Mouse (Mus musculus) frontal cortex, postnatal 14 days (tissue): ENCODE data around the gene Pmel.

Source experiments
- DNase-seq, 2 experiments: peaks; one replicate each; pipeline ENCODE4 v3.0.0; 2022; ENCODE audit warnings: low spot score in 2 of 2

The Pmel gene

DNA sequence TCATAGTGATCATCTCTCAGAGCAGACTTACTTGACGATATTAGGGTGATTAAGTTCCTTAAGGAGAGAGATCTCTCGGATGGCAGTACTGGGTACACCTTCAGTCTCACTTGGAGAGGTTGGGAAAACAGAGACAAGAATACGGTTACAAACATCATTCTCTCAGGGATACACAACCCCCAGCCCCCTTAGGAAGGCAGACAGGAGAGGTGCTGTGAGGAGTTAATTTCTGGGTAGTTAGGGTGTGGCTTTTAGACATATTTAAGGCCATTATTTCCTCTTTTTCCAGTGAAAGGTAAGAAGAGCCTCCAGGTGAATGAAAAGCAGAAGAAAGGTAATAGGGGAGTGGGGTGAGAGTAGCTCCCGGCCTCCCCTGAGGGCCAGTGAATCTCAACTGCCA is at the start of gene Pmel:
TSS of gene Pmel (plus strand) at position 301 of the 400 bp plus-strand sequence.
- DNase-seq, result no peak

DNA sequence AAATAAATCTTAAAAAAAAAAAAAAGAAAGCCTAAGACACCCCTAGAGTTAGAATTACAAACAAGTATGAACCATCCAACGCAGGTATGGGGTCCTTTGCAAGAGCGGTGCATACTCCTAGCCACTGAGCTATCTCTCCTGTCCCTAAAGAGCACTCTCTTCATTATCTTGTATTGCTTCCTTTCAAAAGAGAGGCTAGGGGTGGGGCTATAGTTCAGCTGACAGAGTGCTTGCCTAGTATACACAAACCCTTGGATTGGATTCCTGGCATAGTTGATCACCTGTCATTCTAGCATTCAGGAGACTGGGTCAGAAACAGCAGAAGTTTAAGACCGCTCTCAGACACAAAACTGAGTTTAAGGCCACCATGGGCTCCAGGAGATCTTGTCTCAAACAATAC is 48.7 kb upstream of the Pmel start:
- no peak for DNase-seq

DNA sequence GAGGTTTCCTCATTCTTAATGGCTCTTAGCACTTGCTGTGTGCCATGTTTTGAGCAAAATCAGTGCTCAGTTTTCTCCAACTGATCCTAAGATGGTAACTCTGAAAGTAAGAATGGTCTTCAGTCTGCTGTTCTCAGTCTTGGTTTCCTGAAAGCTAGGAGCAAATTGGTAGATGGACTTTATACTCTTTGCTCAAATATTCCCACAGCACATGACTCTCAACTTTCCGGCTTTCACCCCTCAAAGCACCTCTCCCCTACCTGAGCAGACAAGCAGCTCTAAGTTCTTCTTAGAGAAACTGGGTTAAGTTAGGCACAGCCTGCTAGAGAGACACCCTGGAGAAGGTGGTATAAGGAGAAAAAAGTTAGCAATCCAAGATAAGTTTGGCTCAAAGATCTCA is 47.3 kb upstream of the Pmel start:
- DNase-seq, result no peak

DNA sequence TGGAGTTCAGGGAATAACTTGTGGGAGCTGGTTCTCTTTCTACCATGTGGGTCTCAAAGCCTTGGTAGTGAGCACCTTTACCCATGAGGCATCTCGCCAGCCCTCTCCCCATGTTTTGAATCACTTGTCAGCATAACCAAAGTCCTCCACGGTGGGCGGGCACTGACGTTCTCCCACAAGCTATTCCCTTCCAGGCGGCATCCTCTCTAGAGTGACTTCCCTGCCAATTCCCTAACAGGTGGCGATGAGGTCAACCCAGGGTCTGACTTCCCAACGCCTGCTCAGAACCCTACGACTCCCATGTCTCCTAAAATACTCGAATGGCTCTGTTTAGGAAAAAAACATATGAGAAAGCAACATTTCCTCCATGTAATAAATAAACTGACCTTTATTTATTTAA is 46.2 kb upstream of the Pmel start:
- DNase-seq, result no peak

DNA sequence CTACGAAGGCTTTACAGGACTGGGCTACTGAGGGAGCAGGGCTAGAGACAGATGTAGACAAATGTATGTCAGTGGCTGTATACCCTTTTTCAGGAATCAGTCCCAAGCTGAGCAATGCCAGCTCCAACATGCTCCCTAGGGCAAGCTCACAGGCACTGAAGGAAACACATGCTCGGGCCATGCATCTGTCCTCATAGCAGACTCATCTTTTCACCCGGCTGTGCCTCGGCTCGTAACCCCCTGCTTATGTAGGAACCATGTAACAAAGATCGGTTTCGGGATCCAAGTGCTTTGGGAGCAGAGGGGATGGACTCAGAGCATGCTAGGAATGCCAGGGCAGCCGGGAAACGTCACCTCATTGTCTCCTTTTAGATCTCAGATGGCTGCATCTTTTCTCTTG is 44.5 kb upstream of the Pmel start:
- no peak for DNase-seq

DNA sequence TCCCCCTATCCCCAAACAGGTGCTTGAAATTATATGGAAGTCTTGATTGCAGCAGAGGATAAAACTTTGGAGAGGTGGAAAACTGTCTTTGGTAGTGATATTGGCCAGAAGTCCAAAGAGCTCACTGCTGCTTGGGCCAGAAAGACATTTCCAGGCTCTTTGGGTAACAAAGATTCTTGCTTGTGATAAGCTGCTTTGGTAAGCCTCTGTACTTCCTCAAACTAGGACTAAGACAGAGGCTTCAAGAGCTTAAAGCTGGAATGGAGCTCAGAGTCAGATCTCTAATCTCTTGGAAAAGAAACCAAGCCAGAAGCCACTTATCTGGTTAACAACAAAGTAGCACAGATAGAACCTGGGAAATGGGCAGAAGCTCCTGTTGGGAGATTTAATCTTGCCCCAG is 41.5 kb upstream of the Pmel start:
- no peak for DNase-seq

DNA sequence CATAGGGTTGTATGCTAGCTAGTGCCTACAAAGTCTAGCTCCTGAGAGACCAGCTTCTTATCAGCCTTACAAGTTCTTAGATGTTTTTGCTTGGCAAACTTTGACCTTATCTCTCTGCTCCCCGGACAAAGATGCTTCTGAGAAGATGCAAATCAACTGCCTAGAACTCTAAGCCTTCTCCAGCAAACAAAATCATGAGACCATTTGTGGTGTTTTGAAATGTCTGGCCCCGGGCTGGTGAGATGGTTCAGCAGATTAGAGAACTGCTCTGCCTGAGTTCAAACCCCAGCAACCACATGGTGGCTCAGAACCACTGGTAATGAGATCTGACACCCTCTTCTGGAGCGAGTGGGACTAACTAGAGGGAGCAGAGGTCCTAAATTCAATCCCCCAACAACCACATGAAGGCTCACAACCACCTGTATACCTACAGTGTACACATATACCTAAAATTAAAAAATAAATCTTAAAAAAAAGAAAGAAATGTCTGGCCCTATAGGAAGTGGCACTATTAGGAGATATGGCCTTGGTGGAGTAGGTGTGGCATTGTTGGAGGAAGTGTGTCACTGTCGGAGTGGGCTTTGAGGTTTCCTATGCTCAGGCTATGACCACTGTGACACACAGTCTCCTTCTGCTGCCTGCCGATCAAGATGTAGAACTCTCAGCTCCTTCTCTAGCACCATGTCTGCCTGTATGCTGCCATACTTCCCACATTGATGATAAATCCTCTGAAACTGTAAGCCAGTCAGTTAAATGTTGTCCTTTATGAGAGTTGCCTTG is 40.4 kb upstream of the Pmel start:
- no peak for DNase-seq

DNA sequence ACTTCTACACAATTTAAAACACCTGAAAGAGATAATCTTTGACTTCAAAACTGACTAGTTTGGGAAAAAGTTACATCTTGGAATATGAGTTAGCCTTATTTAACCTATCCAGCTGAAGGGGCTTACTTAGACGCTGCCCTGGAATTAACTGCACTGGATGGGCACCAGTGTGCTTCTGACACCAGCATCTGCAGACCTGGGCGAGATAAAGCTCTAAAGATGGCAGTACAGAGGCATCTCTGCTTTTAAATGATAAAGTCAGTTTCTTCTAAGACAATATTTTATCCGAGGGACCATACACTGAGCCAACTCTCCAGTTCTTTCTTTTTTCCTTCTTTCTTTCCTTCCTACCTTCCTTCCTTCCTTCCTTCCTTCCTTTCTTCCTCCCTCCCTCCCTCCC is 39.2 kb upstream of the Pmel start:
- DNase-seq, result no peak

DNA sequence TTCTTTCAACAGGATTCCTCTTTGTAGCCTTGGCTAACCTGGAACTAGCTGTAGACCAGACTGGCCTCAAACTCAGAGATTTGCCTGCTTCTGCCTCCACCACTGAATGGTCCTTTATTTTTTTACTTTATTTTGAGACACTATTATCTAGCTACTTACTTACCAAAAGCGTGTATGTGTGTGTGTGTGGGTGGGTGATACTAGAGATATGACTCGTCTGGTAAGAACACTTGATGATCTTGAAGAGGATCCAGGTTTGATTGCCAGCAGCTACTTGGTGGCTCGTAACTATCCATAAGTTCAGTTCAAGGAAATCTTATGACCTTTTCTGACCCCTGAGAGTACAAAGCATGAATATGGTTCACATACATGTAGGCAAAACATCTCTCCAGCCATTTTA is 38.7 kb upstream of the Pmel start:
- no peak for DNase-seq

DNA sequence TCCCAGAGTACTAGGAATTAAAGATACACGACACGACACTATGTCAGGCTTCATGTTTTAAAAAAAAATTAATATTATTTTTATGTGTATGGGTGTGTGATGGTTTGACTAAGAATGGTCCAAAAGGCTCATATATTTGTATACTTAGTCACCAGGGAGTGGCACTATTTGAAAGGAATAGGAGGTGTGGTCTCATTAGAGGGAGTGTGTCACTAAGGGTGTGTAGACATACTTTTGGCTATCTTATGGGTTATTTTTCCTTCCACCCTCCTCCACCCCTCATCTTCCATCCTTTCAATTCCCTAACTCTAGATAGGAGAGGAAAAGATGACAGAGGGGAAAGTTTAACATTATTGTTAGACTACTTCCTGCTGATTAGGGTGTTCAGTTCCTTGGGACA is 38.2 kb upstream of the Pmel start:
- no peak for DNase-seq

DNA sequence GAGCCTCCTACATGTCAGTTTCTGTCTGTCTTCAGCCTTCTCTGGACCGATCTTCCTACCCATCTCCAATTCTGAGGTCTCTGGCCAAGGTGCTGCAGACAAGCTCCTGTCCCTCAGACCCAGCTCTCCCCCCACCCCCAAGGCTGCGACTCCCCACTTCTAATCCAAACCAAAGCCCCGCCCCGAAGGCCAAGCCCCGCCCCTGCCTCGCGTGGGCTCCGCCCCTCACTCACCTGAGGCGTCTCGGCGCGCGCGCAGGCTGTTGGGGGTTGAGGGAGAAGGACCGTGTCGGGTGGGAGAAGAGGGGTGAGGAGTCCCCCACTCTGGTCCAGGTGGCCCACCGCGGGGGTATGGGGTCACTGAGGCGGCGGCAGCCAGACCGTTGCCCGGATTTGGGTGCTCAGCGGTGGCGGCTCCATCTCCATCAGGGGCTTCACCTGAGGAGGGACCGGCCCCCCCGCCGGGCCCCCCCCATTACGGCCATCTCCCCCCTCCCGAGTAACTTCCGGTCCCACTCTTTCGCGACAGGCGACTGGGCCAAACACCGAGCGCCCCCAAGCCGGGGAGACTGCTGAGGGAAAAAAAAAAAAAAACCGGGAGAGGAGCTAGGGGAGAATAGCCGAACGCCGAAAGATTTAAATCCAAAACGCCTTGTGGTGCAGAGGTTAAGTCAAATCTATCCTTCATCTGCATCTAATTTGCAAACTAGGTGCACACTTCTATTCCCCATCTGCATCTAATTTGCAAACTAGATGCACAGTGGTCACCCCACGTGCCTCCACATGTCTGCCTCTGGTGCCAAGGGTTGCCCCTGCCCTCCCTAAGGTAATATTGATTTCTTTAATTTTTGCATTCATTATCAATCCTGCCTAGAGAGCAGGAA is 35.0 kb upstream of the Pmel start:
- peak; percentile 37 to 54 for DNase-seq

DNA sequence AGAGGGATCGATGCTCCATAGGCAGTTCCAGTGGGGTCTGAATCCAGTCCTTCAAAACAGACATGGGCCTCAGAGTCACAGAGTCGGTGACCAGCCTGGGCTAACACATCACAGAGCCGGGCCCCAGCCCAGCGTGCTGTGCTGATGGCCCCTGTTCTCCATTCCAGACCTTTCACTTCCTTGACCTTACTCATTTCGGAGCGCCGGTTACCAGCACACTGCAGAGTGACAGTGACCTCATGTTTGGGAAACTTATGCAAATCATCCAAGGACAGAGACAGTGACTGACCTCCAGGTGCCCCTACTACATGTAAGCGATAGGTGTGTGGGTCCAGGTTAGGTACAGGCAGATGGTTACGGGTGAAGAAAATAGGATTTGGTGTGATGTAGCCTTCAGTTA is 32.8 kb upstream of the Pmel start:
- DNase-seq, result no peak

DNA sequence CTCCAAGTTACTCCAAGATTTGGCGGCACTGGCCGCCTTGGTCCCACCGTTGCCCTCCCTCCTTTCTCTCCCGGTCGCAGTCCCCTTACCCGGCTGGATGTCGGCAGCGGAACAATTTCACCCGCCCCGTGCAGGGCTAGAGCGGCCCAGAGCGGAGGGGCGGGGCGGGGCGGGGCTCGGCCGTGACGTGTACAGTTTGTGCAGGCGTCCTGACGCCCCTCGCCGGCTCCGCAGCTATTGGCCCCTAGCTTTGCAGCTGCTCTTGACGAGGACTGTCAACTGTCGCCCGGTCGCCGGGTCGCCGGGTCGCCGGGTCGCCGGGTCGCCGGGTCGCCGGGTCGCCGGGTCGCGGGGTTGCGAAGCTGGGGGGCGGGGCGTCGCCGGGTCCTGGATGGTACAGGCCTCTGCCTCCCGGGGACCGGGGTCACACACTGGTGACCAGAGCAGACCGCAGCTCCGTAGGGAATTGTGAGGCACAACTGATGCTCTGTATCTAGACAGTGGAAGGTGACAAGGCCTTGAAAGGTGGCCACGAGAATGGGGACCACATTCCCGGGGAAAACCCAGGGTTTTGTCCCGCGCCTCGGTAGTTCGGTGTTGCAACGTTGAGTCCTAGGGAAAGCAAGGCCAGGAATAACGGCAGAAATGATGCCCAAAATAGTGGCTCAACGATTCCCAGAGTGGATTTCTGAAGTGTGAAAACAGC is 30.1 kb upstream of the Pmel start, which contains the start of gene Suox:
TSS of gene Suox (minus strand) at position 311 of the 706 bp plus-strand sequence.
- DNase-seq, result peak; percentile 65 to 76

DNA sequence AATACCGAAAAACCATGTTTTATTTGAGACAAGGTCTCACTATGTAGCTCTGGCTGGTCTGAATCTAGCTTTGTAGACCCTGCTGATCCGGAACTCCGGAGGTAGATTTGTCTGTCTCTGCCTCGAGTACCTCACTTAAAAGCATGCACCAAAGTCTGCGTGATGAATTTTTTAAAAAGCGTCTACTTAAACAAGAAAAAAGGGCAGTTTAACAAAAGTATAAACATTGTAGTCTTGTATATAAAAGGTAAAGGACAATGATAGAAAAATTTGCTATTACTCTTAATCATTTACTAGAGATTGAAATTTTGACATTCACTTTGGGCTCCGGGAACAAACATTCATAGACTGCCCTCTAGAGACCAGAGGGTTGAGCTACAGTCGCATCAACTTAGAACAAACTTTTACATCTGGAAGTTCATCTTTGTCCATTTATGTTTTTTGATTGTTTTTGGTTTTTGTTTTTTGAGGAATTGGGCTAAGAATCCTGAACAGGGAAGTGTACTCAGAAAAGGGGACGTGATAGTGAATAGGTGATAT is 29.5 kb upstream of the Pmel start:
- DNase-seq, result no peak

DNA sequence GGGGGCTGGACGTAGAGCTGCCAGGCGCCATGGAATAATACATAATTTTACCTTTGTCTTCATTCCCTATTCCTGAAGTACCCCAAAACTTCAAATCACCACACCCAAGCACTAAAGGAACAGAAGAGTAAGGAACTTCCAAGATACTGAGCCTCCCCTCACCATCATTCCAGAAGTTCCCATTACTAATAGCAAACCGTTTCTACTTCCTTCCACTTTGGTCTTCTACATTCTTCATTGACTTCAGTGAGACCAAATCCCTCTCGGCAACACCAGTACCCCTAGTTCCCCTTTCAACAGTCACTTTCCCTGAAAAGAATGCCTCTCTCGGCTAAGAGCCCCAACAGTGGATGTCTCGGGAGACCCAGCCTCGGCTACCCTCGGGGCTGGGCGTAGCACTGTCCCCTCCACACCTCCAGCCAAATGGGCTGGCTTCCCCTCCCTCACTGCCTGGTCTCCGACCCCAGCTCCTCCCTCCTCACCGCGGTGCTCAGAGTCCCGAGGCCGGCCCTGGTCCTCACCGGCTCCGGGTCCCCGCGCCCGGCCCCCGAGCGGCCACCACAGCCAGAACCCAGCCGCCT is 8.5 kb upstream of the Pmel start:
- no peak for DNase-seq

DNA sequence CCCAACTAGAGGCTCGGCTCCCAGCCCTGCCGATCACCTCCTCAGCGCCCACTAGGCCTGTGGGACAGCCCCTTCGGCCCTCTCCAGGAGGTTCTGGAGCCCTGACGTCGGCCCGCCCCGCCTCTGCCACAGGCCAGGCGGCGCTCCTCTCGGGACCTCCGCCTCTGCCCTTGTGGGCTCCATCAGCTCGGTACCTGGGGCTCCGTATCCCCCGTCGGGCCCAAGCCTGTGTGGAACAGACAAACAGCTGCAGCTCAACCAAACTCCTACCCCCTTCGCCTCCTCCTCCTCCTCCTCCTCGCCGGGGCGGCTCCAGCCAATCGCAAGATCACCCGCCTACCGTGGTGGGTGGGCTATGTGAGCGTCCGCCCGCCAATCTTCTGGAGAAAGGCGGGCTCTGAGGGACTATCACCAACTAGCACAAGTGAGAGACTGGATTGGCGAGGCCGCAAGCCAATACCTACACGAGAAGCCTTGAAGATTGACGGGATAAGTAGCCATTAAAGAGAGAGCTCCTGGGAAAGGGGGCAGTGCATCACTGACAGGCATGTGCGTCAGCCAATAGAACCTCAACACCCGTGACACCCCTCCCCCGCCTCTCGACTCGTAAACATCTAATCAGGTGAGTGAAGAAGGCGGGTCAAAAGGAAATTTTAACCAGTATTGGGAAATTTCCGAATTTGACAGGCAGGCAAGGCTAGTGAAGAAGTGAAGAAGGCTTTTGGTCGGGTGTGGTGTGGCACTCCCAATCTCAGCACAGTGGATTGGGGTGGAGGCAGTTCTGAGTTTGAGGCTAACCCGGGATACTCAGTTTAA is 7.8 kb upstream of the Pmel start, which contains the start of gene Rab5b:
TSS of gene Rab5b (minus strand) at position 273 of the 816 bp plus-strand sequence.
- DNase-seq, result peak; percentile 100

DNA sequence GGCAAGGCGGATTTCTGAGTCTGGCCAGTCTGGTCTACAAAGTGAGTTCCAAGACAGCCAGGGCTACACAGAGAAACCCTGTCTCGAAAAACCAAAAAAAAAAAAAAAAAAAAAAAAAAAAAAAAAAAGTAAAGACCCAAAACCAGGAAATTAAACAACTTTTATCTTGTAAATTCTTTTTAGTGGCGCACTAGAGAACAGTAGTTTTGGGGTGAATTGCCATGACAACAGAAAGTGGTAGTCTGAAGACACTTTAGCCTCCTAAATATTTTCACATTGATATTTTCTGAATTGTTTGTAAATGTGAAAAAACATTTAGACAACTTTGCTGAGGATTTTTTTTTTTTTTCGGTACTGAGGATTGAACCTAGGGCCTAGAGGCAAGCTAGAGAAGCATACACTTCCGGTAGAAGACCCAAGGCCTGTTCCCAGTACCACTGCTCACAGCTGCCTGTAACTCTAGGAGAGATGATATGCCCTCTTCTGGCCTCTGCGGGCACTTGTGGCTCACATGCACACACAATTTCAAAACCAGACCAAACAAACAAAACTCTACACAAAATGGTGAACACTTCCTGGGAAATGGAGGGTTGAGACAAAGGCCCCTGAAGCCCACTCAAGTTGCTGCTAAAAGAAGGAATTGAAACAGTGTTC is 6.8 kb upstream of the Pmel start:
- DNase-seq, result no peak

DNA sequence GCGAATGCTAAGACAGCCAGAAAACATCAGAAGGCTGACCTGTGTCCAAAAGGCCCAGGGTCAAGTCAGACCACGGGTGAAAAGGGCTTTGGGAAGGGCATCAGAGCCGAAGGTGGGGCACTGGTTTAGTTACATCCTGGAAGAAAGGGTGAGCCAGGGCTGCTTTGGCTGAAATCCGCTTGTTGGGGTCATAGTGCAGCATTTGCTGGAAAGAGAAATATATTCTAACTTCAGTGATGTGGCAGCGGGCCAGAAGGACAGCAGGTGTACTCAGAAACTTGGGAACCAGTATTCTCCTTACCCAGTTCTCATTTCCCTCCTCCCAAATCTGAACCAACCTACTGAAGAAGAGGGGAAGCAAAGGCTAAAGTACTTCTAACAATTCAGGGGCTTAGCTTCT is 5.0 kb upstream of the Pmel start:
- no peak for DNase-seq

DNA sequence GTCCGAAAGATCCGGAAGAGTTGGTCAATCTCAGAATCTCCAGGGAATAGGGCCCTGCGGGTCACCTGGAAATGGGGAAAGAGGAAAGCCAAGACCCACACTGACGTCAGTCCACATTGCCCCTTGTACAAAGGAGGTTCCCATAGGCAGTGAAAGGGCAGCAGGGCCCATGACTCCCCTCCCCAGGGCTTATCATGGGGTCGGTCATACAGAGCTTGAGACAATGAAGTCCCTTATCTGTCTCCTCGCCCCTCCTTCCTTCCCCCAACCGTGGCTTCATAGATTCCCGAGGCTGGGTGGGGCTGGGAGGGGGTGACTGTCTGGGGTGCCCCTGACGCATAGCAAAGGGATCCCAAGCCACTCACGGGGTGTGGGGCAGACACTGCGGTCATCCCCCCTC is 4.4 kb upstream of the Pmel start:
- DNase-seq, result no peak

DNA sequence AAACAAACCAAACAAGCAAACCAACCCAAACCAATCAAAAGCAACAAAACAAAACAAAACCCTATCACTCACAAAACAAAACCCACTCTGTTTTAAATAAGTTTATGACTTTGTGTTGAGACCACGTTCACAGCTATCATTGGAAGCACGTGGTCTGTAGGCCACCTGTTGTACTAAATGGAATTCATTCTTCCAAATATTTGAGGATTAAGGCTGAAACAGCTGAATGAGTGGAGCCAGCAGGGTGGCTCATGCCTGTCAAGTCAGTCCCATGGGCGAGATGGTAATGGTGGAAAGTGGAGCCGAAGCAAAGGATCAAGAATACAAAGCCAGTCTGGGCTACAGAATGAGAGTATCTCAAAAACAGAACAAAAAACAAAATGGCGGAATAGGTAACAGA is 3.3 kb upstream of the Pmel start:
- DNase-seq, result no peak
